Mouse (Mus musculus) liver, adult 2 months (tissue): ENCODE data around the gene Dpysl5.

Experiments
- CTCF ChIP-seq: fragments of 200-500 bp; IDR thresholded peaks from 2 replicates; pipeline ENCODE4 v1.5.1; 2011; ENCODE audit warnings: low read depth, low read length, control low read depth
- POLR2A ChIP-seq: fragments of 200-500 bp; IDR thresholded peaks from 2 replicates; pipeline ENCODE4 v1.6.1; 2011; ENCODE audit warnings: low read length, control low read depth; ENCODE audit not compliant: insufficient read depth; ENCODE audit errors: extremely low read depth

- TF ChIP-seq CTCF = no peak
- TF ChIP-seq POLR2A = no peak
These were observed 130.5 kb downstream of the Dpysl5 start for GRCm38 (mm10) chr5:30841896-30842295.
